Mouse (Mus musculus) CH12.LX (cell line): Measurements from ENCODE around the gene Nenf. TPM values are rescaled to one million over a fixed set of nuclear protein-coding genes. Genes with fewer than 3 reads are reported as not detected.

Source experiments
- DNase-seq: peaks from one replicate; pipeline ENCODE4 v3.0.0-alpha.2; 2013; ENCODE audit errors: extremely low read depth
- H3K27ac ChIP-seq: 2 replicates; pipeline ENCODE4 v1.5.1; 2012; ENCODE audit warnings: low read depth, mild to moderate bottlenecking, control low read depth, moderate library complexity; ENCODE audit not compliant: insufficient read depth
- H3K27me3 ChIP-seq: replicated peaks from 2 replicates; pipeline ENCODE3; 2012; ENCODE audit warnings: inconsistent platforms
- H3K36me3 ChIP-seq, 2 experiments: replicated peaks in 1 of 2; 2 replicates each; pipeline versions ENCODE3 to v1.6.1; 2012; ENCODE audit warnings: inconsistent platforms in 1 of 2, low read length in 1 of 2, mild to moderate bottlenecking in 1 of 2, mixed read lengths in 1 of 2, moderate library complexity in 1 of 2; ENCODE audit not compliant: control insufficient read depth in 1 of 2, insufficient read depth in 1 of 2
- H3K4me1 ChIP-seq, 2 experiments: 2 replicates each; pipeline ENCODE4 v1.6.1; 2012; ENCODE audit warnings: inconsistent platforms in 1 of 2, moderate library complexity in 1 of 2; ENCODE audit not compliant: insufficient read depth in 2 of 2, control insufficient read depth in 1 of 2
- H3K4me2 ChIP-seq: 2 replicates; pipeline ENCODE4 v1.6.1; 2012; ENCODE audit warnings: low read depth, mild to moderate bottlenecking, control low read depth; ENCODE audit not compliant: poor library complexity, insufficient read depth, severe bottlenecking
- H3K4me3 ChIP-seq, 3 experiments: fragments of 150-350 bp in 1 of 3; sonication (generic) in 1 of 3; replicated peaks in 1 of 3; 2 replicates each; pipeline versions ENCODE3 to v1.5.1; 2011 to 2012; ENCODE audit warnings: low read depth in 2 of 3, low read length in 2 of 3, mild to moderate bottlenecking in 2 of 3, moderate library complexity in 2 of 3, control low read depth in 1 of 3, improper control_type of control experiment in 1 of 3, inconsistent platforms in 1 of 3, mixed read lengths in 1 of 3; ENCODE audit not compliant: poor library complexity in 1 of 3
- H3K79me2 ChIP-seq: replicated peaks from 2 replicates; pipeline ENCODE4 v1.6.1; 2012; ENCODE audit warnings: mild to moderate bottlenecking, moderate library complexity; ENCODE audit not compliant: control insufficient read depth, poor library complexity, insufficient read depth, severe bottlenecking; ENCODE audit errors: extremely low read depth
- H3K9ac ChIP-seq: 2 replicates; pipeline ENCODE4 v1.6.1; 2012; ENCODE audit warnings: low read depth, mild to moderate bottlenecking, control low read depth, moderate library complexity; ENCODE audit not compliant: insufficient read depth
- H3K9me3 ChIP-seq: replicated peaks from 2 replicates; pipeline ENCODE3; 2012; ENCODE audit warnings: low read length, inconsistent platforms, mixed read lengths
- BHLHE40 ChIP-seq: IDR thresholded peaks from 2 replicates; pipeline ENCODE4 v1.6.1; 2011; ENCODE audit warnings: mild to moderate bottlenecking, low read depth, low read length, improper control_type of control experiment
- CHD1 ChIP-seq: IDR thresholded peaks from 2 replicates; pipeline ENCODE4 v1.6.1; 2012; ENCODE audit warnings: low read depth, low read length, improper control_type of control experiment, inconsistent platforms
- CHD2 ChIP-seq: IDR thresholded peaks from 2 replicates; pipeline ENCODE4 v1.6.1; 2011; ENCODE audit warnings: low read length, improper control_type of control experiment
- E2F4 ChIP-seq: IDR thresholded peaks from 2 replicates; pipeline ENCODE4 v1.6.1; 2011; ENCODE audit warnings: low read depth, low read length, improper control_type of control experiment; ENCODE audit not compliant: insufficient replicate concordance
- ELF1 ChIP-seq: IDR thresholded peaks from 2 replicates; pipeline ENCODE4 v1.6.1; 2014; ENCODE audit warnings: low read depth, mild to moderate bottlenecking, inconsistent platforms, low read length, improper control_type of control experiment
- EP300 ChIP-seq: IDR thresholded peaks from 2 replicates; pipeline ENCODE4 v1.6.1; 2011; ENCODE audit warnings: low read length, improper control_type of control experiment
- ETS1 ChIP-seq: conservative IDR thresholded peaks from 2 replicates; pipeline ENCODE4 v1.6.1; 2012; ENCODE audit warnings: low read depth, mild to moderate bottlenecking, inconsistent platforms, low read length, improper control_type of control experiment, moderate library complexity
- HCFC1 ChIP-seq: IDR thresholded peaks from 2 replicates; pipeline ENCODE4 v1.6.1; 2012; ENCODE audit warnings: low read depth, mild to moderate bottlenecking, inconsistent platforms, low read length, improper control_type of control experiment
- IRF4 ChIP-seq: IDR thresholded peaks from 2 replicates; pipeline ENCODE4 v1.6.1; 2014; ENCODE audit warnings: low read depth, mild to moderate bottlenecking, inconsistent platforms, low read length, improper control_type of control experiment
- KAT2A ChIP-seq: IDR thresholded peaks from 2 replicates; pipeline ENCODE4 v1.6.1; 2012; ENCODE audit warnings: low read length, improper control_type of control experiment, inconsistent platforms; ENCODE audit not compliant: insufficient replicate concordance
- MAZ ChIP-seq: IDR thresholded peaks from 2 replicates; pipeline ENCODE4 v1.6.1; 2012; ENCODE audit warnings: low read depth, mild to moderate bottlenecking, inconsistent platforms, low read length, improper control_type of control experiment, moderate library complexity
- MEF2A ChIP-seq: IDR thresholded peaks from 2 replicates; pipeline ENCODE4 v1.6.1; 2014; ENCODE audit warnings: low read depth, mild to moderate bottlenecking, inconsistent platforms, low read length, improper control_type of control experiment, borderline replicate concordance
- MYC ChIP-seq: IDR thresholded peaks from 2 replicates; pipeline ENCODE4 v1.6.1; 2011; ENCODE audit warnings: low read depth, mild to moderate bottlenecking, improper control_type of control experiment, low read length
- NELFE ChIP-seq: IDR thresholded peaks from 2 replicates; pipeline ENCODE4 v1.6.1; 2011; ENCODE audit warnings: low read depth, low read length, improper control_type of control experiment
- NRF1 ChIP-seq: IDR thresholded peaks from 2 replicates; pipeline ENCODE4 v1.6.1; 2014; ENCODE audit warnings: low read depth, mild to moderate bottlenecking, inconsistent platforms, low read length, improper control_type of control experiment, moderate library complexity
- POLR2AphosphoS2 ChIP-seq: IDR thresholded peaks from 2 replicates; pipeline ENCODE4 v1.6.1; 2011; ENCODE audit warnings: low read depth, low read length, improper control_type of control experiment
- SIN3A ChIP-seq: IDR thresholded peaks from 2 replicates; pipeline ENCODE4 v1.6.1; 2012; ENCODE audit warnings: low read length, improper control_type of control experiment, inconsistent platforms
- TBP ChIP-seq: conservative IDR thresholded peaks from 2 replicates; pipeline ENCODE4 v1.6.1; 2011; ENCODE audit warnings: low read depth, low read length, improper control_type of control experiment
- UBTF ChIP-seq: IDR thresholded peaks from 2 replicates; pipeline ENCODE4 v1.6.1; 2012; ENCODE audit warnings: low read depth, mild to moderate bottlenecking, inconsistent platforms, low read length, improper control_type of control experiment, moderate library complexity
- USF1 ChIP-seq: IDR thresholded peaks from 2 replicates; pipeline ENCODE4 v1.6.1; 2014; ENCODE audit warnings: low read depth, mild to moderate bottlenecking, inconsistent platforms, low read length, improper control_type of control experiment
- ZC3H11A ChIP-seq: IDR thresholded peaks from 2 replicates; pipeline ENCODE4 v1.6.1; 2012; ENCODE audit warnings: low read depth, mild to moderate bottlenecking, inconsistent platforms, low read length, improper control_type of control experiment
- ZKSCAN1 ChIP-seq: IDR thresholded peaks from 2 replicates; pipeline ENCODE4 v1.6.1; 2012; ENCODE audit warnings: low read depth, inconsistent platforms, low read length, improper control_type of control experiment, borderline replicate concordance
- ZMIZ1 ChIP-seq: IDR thresholded peaks from 2 replicates; pipeline ENCODE4 v1.6.1; 2012; ENCODE audit warnings: low read depth, mild to moderate bottlenecking, inconsistent platforms, low read length, improper control_type of control experiment
- dilution Hi-C: fragments of 300-500 bp; cut with MboI; formaldehyde crosslinking; loops from 2 replicates; pipeline ENCODE4 v1.14.3; 2020; ENCODE audit warnings: low sequenced_read_pairs; ENCODE audit not compliant: extremely low pct_unique_long_range_greater_than_20kb, extremely low pct_ligation_motif_present
- in situ Hi-C: fragments of 300-500 bp; cut with MboI; formaldehyde crosslinking; loops from 3 replicates; pipeline ENCODE4 v1.14.3; 2019; ENCODE audit warnings: low sequenced_read_pairs, low pct_ligation_motif_present, low pct_unique_long_range_greater_than_20kb, mixed read lengths
- polyA plus RNA-seq: library from polyadenylated mRNA; unstranded; fragments of >175 nt; gene quantifications from 2 replicates; pipeline ENCODE4 v1.2.1, GENCODE M21; 2012; ENCODE audit warnings: low read depth; ENCODE audit not compliant: insufficient read length
- total RNA-seq, 2 experiments: library from RNA; depleted of rRNA; stranded (reverse); fragments of 300-350 nt in 1 of 2; fragments of >200 nt in 1 of 2; gene quantifications; 2 replicates each; pipeline ENCODE4 v1.2.3; 2012 to 2014

The Nenf gene
- total and polyA plus RNA-seq, 3 experiments, result 28.8 to 86.7 (median 43.8) TPM

DNA sequence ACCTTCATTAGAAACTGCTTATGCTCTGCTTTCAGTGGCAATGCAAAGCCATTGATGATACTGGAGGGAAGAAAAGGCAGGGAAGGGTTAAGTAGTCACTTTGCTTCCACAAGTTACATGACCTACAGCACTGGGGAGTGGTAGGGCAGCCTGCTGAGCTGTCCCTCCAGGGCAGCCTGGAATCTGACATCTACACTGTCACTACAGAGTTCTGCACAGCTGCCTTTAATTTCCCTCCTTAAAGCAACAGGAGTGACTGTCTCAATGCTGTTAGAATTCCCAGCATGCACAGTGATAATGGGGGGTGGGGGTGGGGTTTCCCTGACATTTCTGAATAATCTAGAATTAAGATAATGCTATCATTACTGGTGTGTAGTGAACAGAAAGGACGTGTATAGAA is 38.9 kb upstream of the Nenf start:
- Histone ChIP-seq H3K27me3 (no peaks in the 10 kb centered on the region), H3K9ac (no peak overlapping the region), H3K36me3 (peaks cover 62 to 81% of the 10 kb centered on the region in 2 experiments), H3K9me3 (no peaks in the 10 kb centered on the region), H3K4me1 (no peaks in the 10 kb centered on the region), H3K4me3 (no peak overlapping the region)
- no peak for DNase-seq
- TF ChIP-seq MEF2A (no peak), CHD1 (no peak), IRF4 (no peak), ZC3H11A (no peak), NRF1 (no peak), ELF1 (no peak), TBP (no peak), MYC (no peak), KAT2A (no peak), E2F4 (no peak), SIN3A (no peak), BHLHE40 (no peak), POLR2AphosphoS2 (no peak)
- TF ChIP-seq, all 38 proteins: peak for 0
- Histone ChIP-seq H3K4me2 (no peak overlapping the region), H3K79me2 (no peaks in the 10 kb centered on the region), H3K27ac (no peak overlapping the region)
- in situ Hi-C loops, result no loop called here
- dilution Hi-C loops, result no loop called here

DNA sequence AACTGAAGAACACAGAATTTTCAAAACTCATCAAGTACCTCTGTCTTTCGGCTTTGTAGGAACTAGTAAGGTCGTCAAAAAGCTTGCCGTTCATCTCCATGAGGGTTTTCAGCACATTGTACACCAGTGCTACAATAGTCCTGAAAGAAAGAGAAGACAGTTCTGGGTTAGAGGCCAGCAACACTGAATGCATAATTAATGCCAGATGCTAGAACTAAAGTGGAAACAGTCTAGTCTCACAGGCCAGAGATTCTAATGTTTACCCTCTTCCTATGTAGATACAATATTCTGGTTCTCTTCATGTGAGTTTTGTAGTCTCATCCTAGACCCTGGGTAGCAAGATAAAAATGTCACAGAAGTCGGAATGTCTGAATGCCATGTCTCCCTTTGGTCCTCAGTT is 35.8 kb upstream of the Nenf start:
- dilution Hi-C loops, result no loop called here

More for the DNA sequence above, 35.8 kb upstream of the Nenf start:
- H3K4me3 ChIP-seq, result no peak overlapping the region
- no peak overlapping the region for H3K27ac ChIP-seq
- no peaks in the 10 kb centered on the region for H3K79me2 ChIP-seq
- H3K36me3 ChIP-seq, result peaks cover 69 to 85% of the 10 kb centered on the region in 2 experiments
- H3K9me3 ChIP-seq, result no peaks in the 10 kb centered on the region
- no peak for DNase-seq
- no peak for TF ChIP-seq EP300
- TF ChIP-seq ELF1, result no peak
- no peak for TF ChIP-seq CHD1
- no peak for TF ChIP-seq ZKSCAN1
- no peak for TF ChIP-seq ZMIZ1
- no peak for TF ChIP-seq MAZ
- TF ChIP-seq E2F4, result no peak
- no peak for TF ChIP-seq SIN3A
- no peak for TF ChIP-seq ETS1
- no peak for TF ChIP-seq NELFE
- TF ChIP-seq HCFC1, result no peak
- no peak for TF ChIP-seq CHD2
- no peak for TF ChIP-seq USF1
- no peak for TF ChIP-seq UBTF
- peaks cover 2 to 17% of the 10 kb centered on the region in 2 experiments; a peak in 3 of 4 replicates for H3K4me1 ChIP-seq
- no peak overlapping the region for H3K9ac ChIP-seq
- no peaks in the 10 kb centered on the region for H3K27me3 ChIP-seq
- in situ Hi-C loops, result no loop called here
- H3K4me2 ChIP-seq, result no peak overlapping the region
